Mouse (Mus musculus) heart, postnatal 0 days (tissue): Measurements from ENCODE around the gene Olfr1245. TPM values are rescaled to one million over a fixed set of nuclear protein-coding genes. Genes with fewer than 3 reads are reported as not detected.

Experiments
- ATAC-seq: fragments of 200-750 bp; cut with Nextera tagmentation; 2 replicates; pipeline ENCODE4 v1.8.0; 2017; ENCODE audit warnings: low read depth, moderate number of reproducible peaks, moderate library complexity; ENCODE audit not compliant: insufficient read depth
- DNase-seq: peaks from one replicate; pipeline ENCODE4 v3.0.0-alpha.2; 2016; ENCODE audit warnings: low spot score
- H3K27ac ChIP-seq: fragments of 300-500 bp; sonication (generic); 2 replicates; pipeline ENCODE4 v1.5.1; 2014; ENCODE audit warnings: low read depth, mild to moderate bottlenecking
- H3K27me3 ChIP-seq: fragments of 300-500 bp; sonication (generic); 2 replicates; pipeline ENCODE4 v1.6.1; 2014; ENCODE audit warnings: low read length, mixed read lengths; ENCODE audit not compliant: control insufficient read depth, insufficient read depth
- H3K36me3 ChIP-seq: fragments of 300-500 bp; sonication (generic); replicated peaks from 2 replicates; pipeline ENCODE4 v1.6.1; 2014; ENCODE audit warnings: low read length, mixed read lengths; ENCODE audit not compliant: control insufficient read depth, insufficient read depth
- H3K4me1 ChIP-seq: fragments of 300-500 bp; sonication (generic); 2 replicates; pipeline ENCODE4 v1.6.1; 2014; ENCODE audit warnings: antibody characterized with exemption; ENCODE audit not compliant: control insufficient read depth, insufficient read depth
- H3K4me2 ChIP-seq: fragments of 300-500 bp; sonication (generic); 2 replicates; pipeline ENCODE4 v1.6.1; 2014; ENCODE audit warnings: low read depth, mild to moderate bottlenecking, low read length, moderate library complexity
- H3K4me3 ChIP-seq: fragments of 300-500 bp; sonication (generic); 2 replicates; pipeline ENCODE4 v1.5.1; 2014; ENCODE audit warnings: low read depth, low read length
- H3K9ac ChIP-seq: fragments of 300-500 bp; sonication (generic); replicated peaks from 2 replicates; pipeline ENCODE4 v1.6.1; 2014; ENCODE audit warnings: low read depth, low read length, mixed read lengths
- H3K9me3 ChIP-seq: fragments of 300-500 bp; sonication (generic); replicated peaks from 2 replicates; pipeline ENCODE4 v1.6.1; 2016; ENCODE audit warnings: low read length; ENCODE audit not compliant: control insufficient read depth
- CTCF ChIP-seq: IDR thresholded peaks from 2 replicates; pipeline ENCODE4 v1.5.1; 2016; ENCODE audit warnings: antibody characterized with exemption, control low read depth, low read depth
- EP300 ChIP-seq: IDR thresholded peaks from 2 replicates; pipeline ENCODE4 v1.6.1; 2016; ENCODE audit warnings: antibody characterized with exemption, low read depth
- WGBS: fragments of 180-500 bp; shearing (Covaris S2); extraction: QIAGEN DNeasy Blood & Tissue Kit; methylation state at CpG from one replicate; pipeline ENCODE4 v1.1.7; 2014; 5-methylcytosine and 5-hydroxymethylcytosine counted together
- polyA plus RNA-seq: library from polyadenylated mRNA; unstranded; fragments of >200 nt; fragmentation: Nextera tagmentation; extraction: Ambion mirVana; gene quantifications from 2 replicates; pipeline ENCODE4 v1.2.1, GENCODE M21; 2015
- total RNA-seq: library from RNA; depleted of rRNA; stranded (reverse); fragments of >200 nt; gene quantifications from 2 replicates; pipeline ENCODE4 v1.2.3, GENCODE M21; 2014; ENCODE audit warnings: low replicate concordance; rRNA removed

The Olfr1245 gene
- total and polyA plus RNA-seq, 2 experiments from 2014 or later, result not detected

GRCm38 (mm10) chr2:89539923-89540322 is 38.3 kb downstream of the Olfr1245 start:
- H3K27ac ChIP-seq, result no peak overlapping the region
- no peaks in the 10 kb centered on the region for H3K9me3 ChIP-seq
- H3K36me3 ChIP-seq, result no peaks in the 10 kb centered on the region
- no peaks in the 10 kb centered on the region for H3K27me3 ChIP-seq
- H3K4me3 ChIP-seq, result no peak overlapping the region
- H3K4me1 ChIP-seq, result no peaks in the 10 kb centered on the region
- no peak overlapping the region for H3K4me2 ChIP-seq
- no peak for ATAC-seq
- 33% methylated on average over 1 of the region's 1 CpGs for WGBS
- H3K9ac ChIP-seq, result no peak overlapping the region
- DNase-seq, result no peak
- no peak for TF ChIP-seq EP300
- no peak for TF ChIP-seq CTCF

- Histone ChIP-seq H3K36me3 (no peaks in the 10 kb centered on the region), H3K4me1 (no peaks in the 10 kb centered on the region), H3K9ac (no peak within 1 kb of the TSS), H3K4me3 (no peak within 1 kb of the TSS), H3K4me2 (no peak within 1 kb of the TSS), H3K27ac (no peak within 1 kb of the TSS), H3K27me3 (no peaks in the 10 kb centered on the region), H3K9me3 (no peaks in the 10 kb centered on the region)
- ATAC-seq (no peak), DNase-seq (no peak)
- 73% methylated on average over 1 of the region's 1 CpGs for WGBS
- TF ChIP-seq CTCF (no peak), EP300 (no peak)
These were observed 46.9 kb downstream of the Olfr1245 start, which contains the start of gene Olfr1243 for GRCm38 (mm10) chr2:89531387-89531786. Olfr1243 (minus strand) TSS chr2:89531487.

Other genes with a start within 250 kb of the Olfr1245 start
- not detected in 2 replicates for gene Olfr1232, start 248.8 kb downstream of the Olfr1245 start, total RNA-seq
- not detected in 2 replicates for gene Olfr1232, start 248.8 kb downstream of the Olfr1245 start, polyA plus RNA-seq
- gene Olfr1233, start 236.0 kb downstream of the Olfr1245 start, total RNA-seq, result not detected in 2 replicates
- gene Olfr1233, start 236.0 kb downstream of the Olfr1245 start, polyA plus RNA-seq, result not detected in 2 replicates
- gene Olfr1234, start 213.6 kb downstream of the Olfr1245 start, total RNA-seq, result not detected in 2 replicates
- gene Olfr1234, start 213.6 kb downstream of the Olfr1245 start, polyA plus RNA-seq, result not detected in 2 replicates
- not detected in 2 replicates for gene Olfr1238, start 168.8 kb downstream of the Olfr1245 start, total RNA-seq
- gene Olfr1238, start 168.8 kb downstream of the Olfr1245 start, polyA plus RNA-seq, result not detected in 2 replicates
- not detected in 2 replicates for gene Olfr1239, start 158.0 kb downstream of the Olfr1245 start, total RNA-seq
- gene Olfr1239, start 158.0 kb downstream of the Olfr1245 start, polyA plus RNA-seq, result not detected in 2 replicates
- not detected in 2 replicates for gene Olfr1240, start 135.4 kb downstream of the Olfr1245 start, total RNA-seq
- not detected in 2 replicates for gene Olfr1240, start 135.4 kb downstream of the Olfr1245 start, polyA plus RNA-seq
- gene Olfr1241, start 91.3 kb downstream of the Olfr1245 start, total RNA-seq, result not detected in 2 replicates
- gene Olfr1241, start 91.3 kb downstream of the Olfr1245 start, polyA plus RNA-seq, result not detected in 2 replicates
- gene Olfr1242, start 80.1 kb downstream of the Olfr1245 start, total RNA-seq, result not detected in 2 replicates
- gene Olfr1242, start 80.1 kb downstream of the Olfr1245 start, polyA plus RNA-seq, result not detected in 2 replicates
- not detected in 2 replicates for gene Olfr1243, start 47.0 kb downstream of the Olfr1245 start, total RNA-seq
- gene Olfr1243, start 47.0 kb downstream of the Olfr1245 start, polyA plus RNA-seq, result not detected in 2 replicates
- not detected in 2 replicates for gene Olfr1246, start 14.7 kb upstream of the Olfr1245 start, total RNA-seq
- not detected in 2 replicates for gene Olfr1246, start 14.7 kb upstream of the Olfr1245 start, polyA plus RNA-seq
- not detected in 2 replicates for gene Olfr1247, start 35.7 kb upstream of the Olfr1245 start, total RNA-seq
- gene Olfr1247, start 35.7 kb upstream of the Olfr1245 start, polyA plus RNA-seq, result not detected in 2 replicates
- not detected in 2 replicates for gene Olfr1248, start 39.8 kb upstream of the Olfr1245 start, total RNA-seq
- not detected in 2 replicates for gene Olfr1248, start 39.8 kb upstream of the Olfr1245 start, polyA plus RNA-seq
- gene Olfr1249, start 56.5 kb upstream of the Olfr1245 start, total RNA-seq, result not detected in 2 replicates
- not detected in 2 replicates for gene Olfr1249, start 56.5 kb upstream of the Olfr1245 start, polyA plus RNA-seq
- gene Olfr1250, start 83.0 kb upstream of the Olfr1245 start, total RNA-seq, result not detected in 2 replicates
- not detected in 2 replicates for gene Olfr1250, start 83.0 kb upstream of the Olfr1245 start, polyA plus RNA-seq
- gene Olfr1251, start 93.5 kb upstream of the Olfr1245 start, total RNA-seq, result not detected in 2 replicates
- gene Olfr1251, start 93.5 kb upstream of the Olfr1245 start, polyA plus RNA-seq, result not detected in 2 replicates
- gene Olfr1252, start 146.6 kb upstream of the Olfr1245 start, total RNA-seq, result not detected in 2 replicates
- gene Olfr1252, start 146.6 kb upstream of the Olfr1245 start, polyA plus RNA-seq, result not detected in 2 replicates
- gene Olfr1253, start 178.6 kb upstream of the Olfr1245 start, total RNA-seq, result not detected in 2 replicates
- gene Olfr1253, start 178.6 kb upstream of the Olfr1245 start, polyA plus RNA-seq, result not detected in 2 replicates
- not detected in 2 replicates for gene Olfr1254, start 215.2 kb upstream of the Olfr1245 start, total RNA-seq
- gene Olfr1254, start 215.2 kb upstream of the Olfr1245 start, polyA plus RNA-seq, result not detected in 2 replicates
- gene Olfr1255, start 233.6 kb upstream of the Olfr1245 start, total RNA-seq, result not detected in 2 replicates
- not detected in 2 replicates for gene Olfr1255, start 233.6 kb upstream of the Olfr1245 start, polyA plus RNA-seq